Mouse (Mus musculus): ENCODE data around the gene Kcnh8. TPM values are rescaled to one million over a fixed set of nuclear protein-coding genes. Genes with fewer than 3 reads are reported as not detected.

Gene Kcnh8
- total and polyA plus RNA-seq, 3 experiments = 0.06 TPM; not detected in 2

- Histone ChIP-seq H3K27ac (no peak overlapping the region), H3K4me1 (ENCODE audit: control insufficient read depth, insufficient read depth, low read length) (no peaks in the 10 kb centered on the region), H3K79me2 (replicated peaks; ENCODE audit: control insufficient read depth, insufficient read depth, low read length) (no peaks in the 10 kb centered on the region), H3K4me3 (no peak overlapping the region), H3K9ac (ENCODE audit: low read depth, low read length) (no peak overlapping the region), H3K27me3 (ENCODE audit: control insufficient read depth, insufficient read depth, low read length) (no peaks in the 10 kb centered on the region), H3K36me3 (ENCODE audit: control insufficient read depth, insufficient read depth, low read length) (no peaks in the 10 kb centered on the region)
- no peak for DNase-seq
- no peak for TF ChIP-seq CTCF (IDR thresholded peaks at IDR 0.05)
- no peak for TF ChIP-seq POLR2A (IDR thresholded peaks at IDR 0.05; ENCODE audit: insufficient read depth, low read depth, low read length)
- TF ChIP-seq EP300 (IDR thresholded peaks at IDR 0.05; ENCODE audit: insufficient read depth, low read depth, low read length) = no peak
- intact Hi-C loops (cut with DNase I) = no loop called here
Observed at GRCm38 (mm10) chr17:52738436-52738835, 135.9 kb downstream of the Kcnh8 start.

- H3K27me3 ChIP-seq (ENCODE audit: control insufficient read depth, insufficient read depth, low read length) = no peaks in the 10 kb centered on the region
- H3K9ac ChIP-seq (ENCODE audit: low read depth, low read length) = no peak overlapping the region
- H3K79me2 ChIP-seq (replicated peaks; ENCODE audit: control insufficient read depth, insufficient read depth, low read length) = no peaks in the 10 kb centered on the region
- 55% methylated on average over 3 of the region's 3 CpGs for WGBS
- TF ChIP-seq CTCF (IDR thresholded peaks at IDR 0.05) (no peak), POLR2A (IDR thresholded peaks at IDR 0.05; ENCODE audit: insufficient read depth, low read depth, low read length) (no peak), EP300 (IDR thresholded peaks at IDR 0.05; ENCODE audit: insufficient read depth, low read depth, low read length) (no peak)
- no peak overlapping the region for H3K4me3 ChIP-seq
- intact Hi-C loops (cut with DNase I) = no loop called here
- no peak overlapping the region for H3K27ac ChIP-seq
- H3K4me1 ChIP-seq (ENCODE audit: control insufficient read depth, insufficient read depth, low read length) = no peaks in the 10 kb centered on the region
- H3K36me3 ChIP-seq (ENCODE audit: control insufficient read depth, insufficient read depth, low read length) = no peaks in the 10 kb centered on the region
- no peak for DNase-seq
Observed at GRCm38 (mm10) chr17:52788151-52788550, 185.6 kb downstream of the Kcnh8 start.

- no peaks in the 10 kb centered on the region for H3K79me2 ChIP-seq (replicated peaks; ENCODE audit: control insufficient read depth, insufficient read depth, low read length)
- no peaks in the 10 kb centered on the region for H3K27me3 ChIP-seq (ENCODE audit: control insufficient read depth, insufficient read depth, low read length)
- no peak overlapping the region for H3K9ac ChIP-seq (ENCODE audit: low read depth, low read length)
- H3K27ac ChIP-seq = no peak overlapping the region
- no peaks in the 10 kb centered on the region for H3K4me1 ChIP-seq (ENCODE audit: control insufficient read depth, insufficient read depth, low read length)
- no peak for TF ChIP-seq CTCF (IDR thresholded peaks at IDR 0.05)
- no peaks in the 10 kb centered on the region for H3K36me3 ChIP-seq (ENCODE audit: control insufficient read depth, insufficient read depth, low read length)
- WGBS = 53% methylated on average over 6 of the region's 6 CpGs
- intact Hi-C loops (cut with DNase I) = no loop called here
- H3K4me3 ChIP-seq = no peak overlapping the region
- DNase-seq = no peak
Observed at GRCm38 (mm10) chr17:52804463-52804862, 202.0 kb downstream of the Kcnh8 start.

GRCm38 (mm10) chr17:52810773-52811172, 208.3 kb downstream of the Kcnh8 start:
- Histone ChIP-seq H3K4me3 (no peak overlapping the region), H3K9ac (ENCODE audit: low read depth, low read length) (no peak overlapping the region), H3K4me1 (ENCODE audit: control insufficient read depth, insufficient read depth, low read length) (no peaks in the 10 kb centered on the region), H3K79me2 (replicated peaks; ENCODE audit: control insufficient read depth, insufficient read depth, low read length) (no peaks in the 10 kb centered on the region), H3K27me3 (ENCODE audit: control insufficient read depth, insufficient read depth, low read length) (no peaks in the 10 kb centered on the region), H3K36me3 (ENCODE audit: control insufficient read depth, insufficient read depth, low read length) (no peaks in the 10 kb centered on the region), H3K27ac (no peak overlapping the region)
- TF ChIP-seq CTCF (IDR thresholded peaks at IDR 0.05) = no peak
- intact Hi-C loops (cut with DNase I) = no loop called here
- DNase-seq = peak in 1 of 2 experiments; percentile 4
- 21% methylated on average over 1 of the region's 1 CpGs for WGBS

- intact Hi-C loops (cut with DNase I) = no loop called here
- Histone ChIP-seq H3K79me2 (replicated peaks; ENCODE audit: control insufficient read depth, insufficient read depth, low read length) (no peaks in the 10 kb centered on the region), H3K27me3 (ENCODE audit: control insufficient read depth, insufficient read depth, low read length) (no peaks in the 10 kb centered on the region), H3K36me3 (ENCODE audit: control insufficient read depth, insufficient read depth, low read length) (no peaks in the 10 kb centered on the region), H3K4me1 (ENCODE audit: control insufficient read depth, insufficient read depth, low read length) (no peaks in the 10 kb centered on the region), H3K9ac (ENCODE audit: low read depth, low read length) (no peak overlapping the region), H3K27ac (no peak overlapping the region), H3K4me3 (no peak overlapping the region)
- 45% methylated on average over 1 of the region's 1 CpGs for WGBS
- TF ChIP-seq POLR2A (IDR thresholded peaks at IDR 0.05; ENCODE audit: insufficient read depth, low read depth, low read length) = no peak
- TF ChIP-seq CTCF (IDR thresholded peaks at IDR 0.05) = no peak
- TF ChIP-seq EP300 (IDR thresholded peaks at IDR 0.05; ENCODE audit: insufficient read depth, low read depth, low read length) = no peak
- DNase-seq = no peak
Observed at GRCm38 (mm10) chr17:52819007-52819406, 216.5 kb downstream of the Kcnh8 start.

- WGBS = 78% methylated on average over 4 of the region's 4 CpGs
- no peak overlapping the region for H3K27ac ChIP-seq
- intact Hi-C loops (cut with DNase I) = no loop called here
- H3K36me3 ChIP-seq (ENCODE audit: control insufficient read depth, insufficient read depth, low read length) = no peaks in the 10 kb centered on the region
- no peak overlapping the region for H3K4me3 ChIP-seq
- no peaks in the 10 kb centered on the region for H3K27me3 ChIP-seq (ENCODE audit: control insufficient read depth, insufficient read depth, low read length)
- DNase-seq = no peak
- no peaks in the 10 kb centered on the region for H3K79me2 ChIP-seq (replicated peaks; ENCODE audit: control insufficient read depth, insufficient read depth, low read length)
- TF ChIP-seq CTCF (IDR thresholded peaks at IDR 0.05) (no peak), EP300 (IDR thresholded peaks at IDR 0.05; ENCODE audit: insufficient read depth, low read depth, low read length) (no peak), POLR2A (IDR thresholded peaks at IDR 0.05; ENCODE audit: insufficient read depth, low read depth, low read length) (no peak)
- H3K9ac ChIP-seq (ENCODE audit: low read depth, low read length) = no peak overlapping the region
- H3K4me1 ChIP-seq (ENCODE audit: control insufficient read depth, insufficient read depth, low read length) = no peaks in the 10 kb centered on the region
Observed at GRCm38 (mm10) chr17:52829678-52830077, 227.2 kb downstream of the Kcnh8 start.

GRCm38 (mm10) chr17:52873195-52873594, 270.7 kb downstream of the Kcnh8 start:
- H3K27ac ChIP-seq = no peak overlapping the region
- no peaks in the 10 kb centered on the region for H3K79me2 ChIP-seq (replicated peaks; ENCODE audit: control insufficient read depth, insufficient read depth, low read length)
- TF ChIP-seq POLR2A (IDR thresholded peaks at IDR 0.05; ENCODE audit: insufficient read depth, low read depth, low read length) (no peak), EP300 (IDR thresholded peaks at IDR 0.05; ENCODE audit: insufficient read depth, low read depth, low read length) (no peak), CTCF (IDR thresholded peaks at IDR 0.05) (no peak)
- H3K36me3 ChIP-seq (ENCODE audit: control insufficient read depth, insufficient read depth, low read length) = no peaks in the 10 kb centered on the region
- intact Hi-C loops (cut with DNase I) = no loop called here
- no peak overlapping the region for H3K9ac ChIP-seq (ENCODE audit: low read depth, low read length)
- H3K4me3 ChIP-seq = no peak overlapping the region
- no peaks in the 10 kb centered on the region for H3K4me1 ChIP-seq (ENCODE audit: control insufficient read depth, insufficient read depth, low read length)
- DNase-seq = no peak
- 52% methylated on average over 3 of the region's 3 CpGs for WGBS
- no peaks in the 10 kb centered on the region for H3K27me3 ChIP-seq (ENCODE audit: control insufficient read depth, insufficient read depth, low read length)
